Mouse (Mus musculus) effector memory CD4-positive, alpha-beta T cell, adult 7 months (primary cell): ENCODE measurements around the gene Ell3. TPM values are rescaled to one million over a fixed set of nuclear protein-coding genes. Genes with fewer than 3 reads are reported as not detected.

Experiments used
- polyA plus RNA-seq: library from polyadenylated mRNA; unstranded; fragments of 100-300 nt; shearing (Covaris generic); gene quantifications from one replicate; pipeline ENCODE4 v1.2.1, GENCODE M21; 2017

The Ell3 gene
- polyA plus RNA-seq, result not detected

DNA sequence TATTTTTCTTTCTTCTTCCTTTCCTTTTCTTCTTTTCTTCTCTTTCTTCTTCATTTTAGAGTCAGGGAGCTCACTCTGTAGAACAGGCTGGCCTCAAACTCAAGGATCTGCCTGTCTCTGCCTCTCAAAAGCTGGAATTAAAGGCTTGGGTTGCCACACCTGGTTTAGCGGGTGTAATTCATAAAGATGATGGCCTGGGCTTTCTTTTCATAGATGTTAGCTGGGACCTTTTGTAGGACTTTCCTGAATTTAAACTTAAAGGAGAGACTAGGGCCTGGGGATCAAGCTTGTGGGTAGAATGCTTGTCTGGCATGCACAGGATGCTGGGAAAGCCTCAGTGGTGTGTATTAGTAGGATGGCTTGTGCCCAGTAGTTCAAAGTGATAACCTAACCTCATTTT, at the start of gene Ell3:
TSS of gene Ell3 (minus strand) at position 101 of the 400 bp plus-strand sequence.

GRCm38 (mm10) chr2:121473301-121474179, 29.5 kb upstream of the Ell3 start, which contains the start of gene Mfap1b:
Gene Mfap1b (minus strand): TSS chr2:121474067.

GRCm38 (mm10) chr2:121456692-121457642, 12.9 kb upstream of the Ell3 start, which contains the start of gene Serinc4:
Gene Serinc4 (minus strand): TSS chr2:121456781.

DNA sequence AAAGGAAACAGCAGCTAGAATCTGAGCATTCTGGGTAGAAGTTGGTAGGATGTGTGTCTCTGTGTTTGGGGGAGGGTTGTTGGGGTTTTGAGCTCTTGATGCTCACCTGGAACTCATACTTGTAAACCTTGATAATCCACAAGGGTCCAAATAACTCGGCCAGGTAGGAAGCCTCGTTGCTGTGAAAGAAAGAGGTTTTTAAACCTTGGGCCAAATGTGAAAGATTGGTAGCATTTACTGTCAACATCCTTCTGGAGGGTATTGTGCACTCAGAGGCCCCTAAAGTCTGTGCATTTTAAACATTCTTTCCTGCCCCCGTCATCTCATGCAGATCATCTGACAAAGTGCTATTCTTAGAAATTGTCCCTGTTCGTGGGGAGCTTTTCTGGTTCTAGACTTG, 8.9 kb upstream of the Ell3 start, which contains the start of gene Hypk:
TSS of gene Hypk (plus strand) at position 301 of the 400 bp plus-strand sequence.

DNA sequence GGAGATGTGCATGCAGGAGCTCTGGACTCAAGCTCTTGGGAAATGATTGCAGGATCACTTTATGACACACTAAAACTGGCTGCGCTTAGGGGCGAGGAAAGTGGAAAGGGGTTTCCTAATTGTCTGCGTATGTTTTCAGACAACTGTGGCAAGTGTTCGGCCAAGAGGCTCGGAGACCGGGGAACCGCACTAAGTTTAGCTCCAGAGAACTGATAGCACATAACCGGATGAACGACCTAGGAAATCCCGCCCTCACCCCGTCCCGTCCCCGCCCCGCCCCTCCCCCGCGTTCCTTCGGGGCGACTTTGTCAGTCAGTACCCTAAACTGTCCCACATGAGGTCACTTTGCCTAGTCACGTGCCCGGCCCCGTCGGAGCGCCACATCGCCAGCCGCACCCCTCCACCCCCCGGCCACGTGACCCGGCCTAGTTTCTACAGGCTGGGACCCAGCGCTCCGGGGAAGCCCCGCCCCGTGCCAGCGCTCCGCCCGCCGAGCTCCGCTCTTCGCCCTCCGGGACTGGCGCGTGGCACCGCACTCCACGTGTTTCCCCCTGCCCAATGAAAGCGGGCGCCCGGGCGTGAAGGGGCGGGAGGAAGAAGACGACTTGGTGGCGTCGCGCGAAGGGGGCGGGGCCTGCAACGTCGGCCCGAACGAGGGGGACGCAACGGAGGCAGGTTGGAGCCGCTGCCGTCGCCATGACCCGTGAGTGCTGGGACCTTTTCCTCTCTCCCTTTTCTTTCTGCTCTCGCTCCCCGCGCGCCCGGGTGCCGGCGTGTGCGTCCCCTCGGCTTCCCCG, 4.9 kb upstream of the Ell3 start, which contains the start of gene Serf2:
TSS of gene Serf2 (plus strand) at position 457 of the 797 bp plus-strand sequence.

GRCm38 (mm10) chr2:121413387-121414042, 30.6 kb downstream of the Ell3 start, which contains the start of the genes Pdia3 and Catsper2:
Gene Pdia3 (plus strand): TSS chr2:121413775.
Gene Catsper2 (minus strand): TSS chr2:121413792.

Other genes with a start within 250 kb of the Ell3 start
- gene Trp53bp1, start 172.9 kb downstream of the Ell3 start, polyA plus RNA-seq, result 65.7 TPM
- gene Map1a, start 154.7 kb downstream of the Ell3 start, polyA plus RNA-seq, result 0.85 TPM
- gene Ppip5k1, start 88.9 kb downstream of the Ell3 start, polyA plus RNA-seq, result 6.9 TPM
- gene Ckmt1, start 86.6 kb downstream of the Ell3 start, polyA plus RNA-seq, result 1.6 TPM
- gene Strc, start 57.1 kb downstream of the Ell3 start, polyA plus RNA-seq, result not detected
- gene Pdia3, start 30.5 kb downstream of the Ell3 start, polyA plus RNA-seq, result 374 TPM
- gene Catsper2, start 30.5 kb downstream of the Ell3 start, polyA plus RNA-seq, result 0.55 TPM
- gene Serf2, start 4.9 kb upstream of the Ell3 start, polyA plus RNA-seq, result 400 TPM
- 105 TPM for gene Hypk, start 9.0 kb upstream of the Ell3 start, polyA plus RNA-seq
- gene Serinc4, start 12.5 kb upstream of the Ell3 start, polyA plus RNA-seq, result not detected
- 118 TPM for gene Mfap1b, start 29.8 kb upstream of the Ell3 start, polyA plus RNA-seq
- gene Mfap1a, start 62.4 kb upstream of the Ell3 start, polyA plus RNA-seq, result 46.0 TPM
- 3.6 TPM for gene Wdr76, start 62.4 kb upstream of the Ell3 start, polyA plus RNA-seq